Mouse (Mus musculus): ENCODE measurements around the gene Il21r. TPM values are rescaled to one million over a fixed set of nuclear protein-coding genes. Genes with fewer than 3 reads are reported as not detected.
A peak's percentile ranks its signal among the peaks of the same experiment; 100 is the strongest.

The Il21r gene
- total and polyA plus RNA-seq, 2 experiments from 2014 or later, result 0.29 to 0.52 TPM

GRCm38 (mm10) chr7:125637220-125638140 lies 34.3 kb downstream of the Il21r start:
- peaks cover 31% of the 10 kb centered on the region for H3K36me3 ChIP-seq (ENCODE audit: insufficient read depth, low read length)
- no peak for ATAC-seq
- no peak overlapping the region for H3K4me2 ChIP-seq (ENCODE audit: low read depth, low read length)
- H3K27me3 ChIP-seq (ENCODE audit: insufficient read depth, low read length), result no peaks in the 10 kb centered on the region
- 89% methylated on average over 8 of the region's 8 CpGs for WGBS
- no peak for TF ChIP-seq CTCF (IDR thresholded peaks at IDR 0.05; ENCODE audit: low read depth)
- no peaks in the 10 kb centered on the region; the same call in 1 of the 2 replicates for H3K4me1 ChIP-seq (ENCODE audit: insufficient read depth, low read length)
- no peak overlapping the region for H3K4me3 ChIP-seq (ENCODE audit: low read length)
- no peaks in the 10 kb centered on the region for H3K9me3 ChIP-seq (ENCODE audit: low read length)
- no peak for DNase-seq (ENCODE audit: low spot score)
- H3K9ac ChIP-seq (replicated peaks; ENCODE audit: low read length), result no peak overlapping the region
- no peak overlapping the region for H3K27ac ChIP-seq

- ATAC-seq, result 0 out of 2 replicates have a peak, but pooled peaks have one; percentile 8
- Histone ChIP-seq H3K9ac (replicated peaks; ENCODE audit: low read length) (no peak overlapping the region), H3K4me3 (ENCODE audit: low read length) (no peak overlapping the region), H3K27me3 (ENCODE audit: insufficient read depth, low read length) (no peaks in the 10 kb centered on the region), H3K4me1 (ENCODE audit: insufficient read depth, low read length) (no peaks in the 10 kb centered on the region; the same call in 1 of the 2 replicates), H3K9me3 (ENCODE audit: low read length) (no peaks in the 10 kb centered on the region), H3K4me2 (ENCODE audit: low read depth, low read length) (no peak overlapping the region), H3K36me3 (ENCODE audit: insufficient read depth, low read length) (peaks cover 40% of the 10 kb centered on the region), H3K27ac (peak overlapping the region; percentile 48; the same call in 1 of the 2 replicates)
- no peak for TF ChIP-seq CTCF (IDR thresholded peaks at IDR 0.05; ENCODE audit: low read depth)
- no peak for DNase-seq (ENCODE audit: low spot score)
- 66% methylated on average over 6 of the region's 6 CpGs for WGBS
Observed at GRCm38 (mm10) chr7:125638376-125638775, 35.1 kb downstream of the Il21r start.

GRCm38 (mm10) chr7:125638870-125639386 lies 35.7 kb downstream of the Il21r start:
- 26% methylated on average over 9 of the region's 9 CpGs for WGBS
- peak; percentile 85 for DNase-seq (ENCODE audit: low spot score)
- peak; percentile 92 for TF ChIP-seq CTCF (IDR thresholded peaks at IDR 0.05; ENCODE audit: low read depth)

GRCm38 (mm10) chr7:125643880-125644279 lies 40.7 kb downstream of the Il21r start:
- no peaks in the 10 kb centered on the region for H3K9me3 ChIP-seq (ENCODE audit: low read length)
- ATAC-seq (no peak), DNase-seq (ENCODE audit: low spot score) (no peak)
- H3K9ac ChIP-seq (replicated peaks; ENCODE audit: low read length), result no peak overlapping the region
- no peak overlapping the region for H3K27ac ChIP-seq
- no peak overlapping the region for H3K4me2 ChIP-seq (ENCODE audit: low read depth, low read length)
- H3K36me3 ChIP-seq (ENCODE audit: insufficient read depth, low read length), result peaks cover 91% of the 10 kb centered on the region
- no peak overlapping the region for H3K4me3 ChIP-seq (ENCODE audit: low read length)
- no peaks in the 10 kb centered on the region; the same call in 1 of the 2 replicates for H3K4me1 ChIP-seq (ENCODE audit: insufficient read depth, low read length)
- TF ChIP-seq CTCF (IDR thresholded peaks at IDR 0.05; ENCODE audit: low read depth), result no peak
- 63% methylated on average over 6 of the region's 6 CpGs for WGBS
- no peaks in the 10 kb centered on the region for H3K27me3 ChIP-seq (ENCODE audit: insufficient read depth, low read length)

More at GRCm38 (mm10) chr7:125638870-125639386, 35.7 kb downstream of the Il21r start:
- H3K27ac ChIP-seq, result peak overlapping the region; percentile 65
- no peak overlapping the region for H3K4me2 ChIP-seq (ENCODE audit: low read depth, low read length)
- peak; percentile 79 for ATAC-seq
- H3K9ac ChIP-seq (replicated peaks; ENCODE audit: low read length), result no peak overlapping the region
- peaks cover 45% of the 10 kb centered on the region for H3K36me3 ChIP-seq (ENCODE audit: insufficient read depth, low read length)
- H3K4me1 ChIP-seq (ENCODE audit: insufficient read depth, low read length), result no peaks in the 10 kb centered on the region; the same call in 1 of the 2 replicates
- H3K27me3 ChIP-seq (ENCODE audit: insufficient read depth, low read length), result no peaks in the 10 kb centered on the region
- H3K9me3 ChIP-seq (ENCODE audit: low read length), result no peaks in the 10 kb centered on the region
- H3K4me3 ChIP-seq (ENCODE audit: low read length), result no peak overlapping the region

GRCm38 (mm10) chr7:125645413-125645812 lies 42.2 kb downstream of the Il21r start:
- peaks cover 96% of the 10 kb centered on the region for H3K36me3 ChIP-seq (ENCODE audit: insufficient read depth, low read length)
- no peak overlapping the region for H3K4me3 ChIP-seq (ENCODE audit: low read length)
- no peak overlapping the region for H3K4me2 ChIP-seq (ENCODE audit: low read depth, low read length)
- no peaks in the 10 kb centered on the region for H3K9me3 ChIP-seq (ENCODE audit: low read length)
- no peak for TF ChIP-seq CTCF (IDR thresholded peaks at IDR 0.05; ENCODE audit: low read depth)
- H3K4me1 ChIP-seq (ENCODE audit: insufficient read depth, low read length), result no peaks in the 10 kb centered on the region
- DNase-seq (ENCODE audit: low spot score), result peak; percentile 30
- 68% methylated on average over 7 of the region's 7 CpGs for WGBS
- no peak overlapping the region for H3K27ac ChIP-seq
- H3K27me3 ChIP-seq (ENCODE audit: insufficient read depth, low read length), result no peaks in the 10 kb centered on the region
- no peak overlapping the region for H3K9ac ChIP-seq (replicated peaks; ENCODE audit: low read length)
- ATAC-seq, result peak; percentile 30; the same call in 1 of the 2 replicates

GRCm38 (mm10) chr7:125649013-125649412 lies 45.8 kb downstream of the Il21r start:
- DNase-seq (ENCODE audit: low spot score) (no peak), ATAC-seq (no peak)
- Histone ChIP-seq H3K27ac (no peak overlapping the region), H3K9ac (replicated peaks; ENCODE audit: low read length) (no peak overlapping the region), H3K4me2 (ENCODE audit: low read depth, low read length) (no peak overlapping the region), H3K9me3 (ENCODE audit: low read length) (no peaks in the 10 kb centered on the region), H3K27me3 (ENCODE audit: insufficient read depth, low read length) (no peaks in the 10 kb centered on the region), H3K36me3 (ENCODE audit: insufficient read depth, low read length) (peaks cover 87% of the 10 kb centered on the region), H3K4me3 (ENCODE audit: low read length) (no peak overlapping the region), H3K4me1 (ENCODE audit: insufficient read depth, low read length) (no peaks in the 10 kb centered on the region)
- no peak for TF ChIP-seq CTCF (IDR thresholded peaks at IDR 0.05; ENCODE audit: low read depth)
- WGBS, result 95% methylated on average over 1 of the region's 1 CpGs
